Mouse (Mus musculus) midbrain, postnatal 0 days (tissue): Measurements from ENCODE around the gene Prss48. TPM values are rescaled to one million over a fixed set of nuclear protein-coding genes. Genes with fewer than 3 reads are reported as not detected.
"Not testable (repeated sequence)": the region's sequence is repeated elsewhere in the genome, so short reads cannot be mapped to it uniquely, and the experiment has no call there.

Source experiments
- ATAC-seq: fragments of 200-750 bp; cut with Nextera tagmentation; 2 replicates; pipeline ENCODE4 v1.8.0; 2017; ENCODE audit warnings: moderate number of reproducible peaks, mild to moderate bottlenecking, moderate TSS enrichment, moderate library complexity; ENCODE audit not compliant: low FRiP score
- DNase-seq: peaks from one replicate; pipeline ENCODE4 v3.0.0-alpha.2; 2015; ENCODE audit warnings: low spot score
- H3K27ac ChIP-seq: fragments of 300-500 bp; sonication (generic); 2 replicates; pipeline ENCODE4 v1.5.1; 2014; ENCODE audit warnings: low read depth, mild to moderate bottlenecking, low read length, mixed read lengths
- H3K27me3 ChIP-seq: fragments of 300-500 bp; sonication (generic); 2 replicates; pipeline ENCODE4 v1.6.1; 2014; ENCODE audit warnings: low read length, control low read depth, mixed read lengths; ENCODE audit not compliant: insufficient read depth
- H3K36me3 ChIP-seq: fragments of 300-500 bp; sonication (generic); 2 replicates; pipeline ENCODE4 v1.6.1; 2014; ENCODE audit warnings: low read length, control low read depth, mixed read lengths; ENCODE audit not compliant: insufficient read depth
- H3K4me1 ChIP-seq: fragments of 300-500 bp; sonication (generic); 2 replicates; pipeline ENCODE4 v1.6.1; 2014; ENCODE audit warnings: mild to moderate bottlenecking, control low read depth, antibody characterized with exemption, low read length, mixed read lengths; ENCODE audit not compliant: insufficient read depth
- H3K4me2 ChIP-seq: fragments of 300-500 bp; sonication (generic); 2 replicates; pipeline ENCODE4 v1.6.1; 2014; ENCODE audit warnings: low read depth, mild to moderate bottlenecking, low read length, mixed read lengths; ENCODE audit not compliant: poor library complexity, severe bottlenecking
- H3K4me3 ChIP-seq: fragments of 300-500 bp; sonication (generic); 2 replicates; pipeline ENCODE4 v1.5.1; 2014; ENCODE audit warnings: low read depth, mild to moderate bottlenecking, low read length, moderate library complexity
- H3K9ac ChIP-seq: fragments of 300-500 bp; sonication (generic); replicated peaks from 2 replicates; pipeline ENCODE4 v1.6.1; 2014; ENCODE audit warnings: mild to moderate bottlenecking, low read length, moderate library complexity, mixed read lengths; ENCODE audit not compliant: poor library complexity, severe bottlenecking
- H3K9me3 ChIP-seq: fragments of 300-500 bp; sonication (generic); 2 replicates; pipeline ENCODE4 v1.6.1; 2016; ENCODE audit warnings: low read length, control low read depth
- CTCF ChIP-seq: IDR thresholded peaks from 2 replicates; pipeline ENCODE4 v1.5.1; 2016; ENCODE audit warnings: antibody characterized with exemption, mild to moderate bottlenecking
- WGBS: fragments of 180-500 bp; shearing (Covaris S2); extraction: QIAGEN DNeasy Blood & Tissue Kit; methylation state at CpG from one replicate; pipeline ENCODE4 v1.1.7; 2014; 5-methylcytosine and 5-hydroxymethylcytosine counted together
- polyA plus RNA-seq: library from polyadenylated mRNA; unstranded; fragments of >200 nt; fragmentation: Nextera tagmentation; extraction: Ambion mirVana; gene quantifications from 2 replicates; pipeline ENCODE4 v1.2.1, GENCODE M21; 2015
- total RNA-seq: library from RNA; depleted of rRNA; stranded (reverse); fragments of >200 nt; gene quantifications from 2 replicates; pipeline ENCODE4 v1.2.3, GENCODE M21; 2014

Gene Prss48
- total and polyA plus RNA-seq, 2 experiments from 2014 or later, result not detected

DNA sequence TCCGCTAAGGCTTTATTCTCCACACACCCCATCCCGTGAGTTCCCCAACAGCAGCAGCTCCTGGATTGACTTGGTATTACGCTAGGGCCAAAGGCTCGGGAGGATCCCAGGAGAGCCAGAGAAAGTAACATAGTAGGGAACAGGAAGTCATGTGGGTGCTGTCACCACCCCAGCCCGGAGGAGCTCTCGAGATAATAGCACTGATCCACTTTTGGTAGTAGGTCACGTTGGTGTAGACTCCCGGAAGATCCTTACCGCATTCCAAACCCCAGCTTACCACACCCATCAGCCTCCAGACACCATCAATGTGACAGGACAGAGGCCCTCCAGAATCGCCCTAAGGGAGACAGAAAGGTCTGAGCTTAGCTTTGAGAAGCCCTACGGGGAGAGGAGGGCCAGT, 8.5 kb downstream of the Prss48 start:
- Histone ChIP-seq H3K9ac (no peak overlapping the region), H3K4me2 (no peak overlapping the region), H3K4me3 (no peak overlapping the region), H3K4me1 (no peaks in the 10 kb centered on the region), H3K27me3 (no peaks in the 10 kb centered on the region), H3K9me3 (no peaks in the 10 kb centered on the region), H3K27ac (no peak overlapping the region), H3K36me3 (no peaks in the 10 kb centered on the region)
- WGBS, result 82% methylated on average over 11 of the region's 11 CpGs
- DNase-seq (no peak), ATAC-seq (no peak)
- TF ChIP-seq CTCF, result no peak

DNA sequence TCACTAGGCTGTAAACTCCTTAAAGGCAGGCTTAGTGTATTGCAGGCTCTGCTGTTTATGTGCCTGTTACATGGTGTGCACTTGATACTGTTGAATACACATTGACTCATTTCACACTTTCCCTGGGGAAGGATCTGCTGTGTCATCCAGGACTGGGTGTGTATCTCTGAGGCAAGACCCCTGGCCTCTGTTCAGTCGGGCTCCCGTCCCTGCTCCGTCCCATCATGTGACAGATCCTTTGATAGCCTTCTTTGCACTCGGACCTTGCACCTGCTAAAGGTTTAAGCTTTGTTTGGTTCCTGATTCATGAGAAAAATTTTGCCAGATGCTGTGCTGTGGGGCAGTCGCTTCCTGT, 10.5 kb downstream of the Prss48 start:
- TF ChIP-seq CTCF, result no peak
- Histone ChIP-seq H3K4me3 (no peak overlapping the region), H3K4me1 (no peaks in the 10 kb centered on the region), H3K27me3 (no peaks in the 10 kb centered on the region), H3K9me3 (no peaks in the 10 kb centered on the region), H3K27ac (no peak overlapping the region), H3K4me2 (no peak overlapping the region), H3K36me3 (no peaks in the 10 kb centered on the region), H3K9ac (no peak overlapping the region)
- no peak for ATAC-seq
- no peak for DNase-seq
- 61% methylated on average over 5 of the region's 5 CpGs for WGBS

- TF ChIP-seq CTCF, result no peak
- H3K4me2 ChIP-seq, result no peak overlapping the region
- 60% methylated on average over 6 of the region's 6 CpGs for WGBS
These were observed 11.0 kb downstream of the Prss48 start for GRCm38 (mm10) chr3:85991140-85991801.

DNA sequence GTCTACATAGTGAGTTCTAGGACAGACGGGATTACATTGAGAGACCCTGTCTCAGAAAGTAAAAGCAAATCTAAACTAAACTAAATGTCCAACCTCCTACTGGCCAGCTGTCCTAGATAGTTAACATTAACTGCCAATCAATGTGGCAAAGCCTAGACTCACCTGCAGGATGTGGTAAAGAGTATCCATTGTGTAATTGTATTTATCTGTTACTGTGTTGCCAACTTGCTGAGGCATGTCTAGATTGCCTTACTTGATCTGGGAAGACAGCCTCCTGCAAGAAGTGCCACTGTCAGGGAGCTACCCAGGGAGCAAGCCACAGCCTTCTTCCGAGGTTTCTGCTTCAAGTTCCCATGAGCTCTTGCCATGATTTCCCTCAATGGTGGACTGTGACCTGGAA, 15.1 kb downstream of the Prss48 start:
- Histone ChIP-seq H3K27ac (no peak overlapping the region), H3K9ac (no peak overlapping the region), H3K4me3 (no peak overlapping the region), H3K9me3 (no peaks in the 10 kb centered on the region), H3K4me1 (no peaks in the 10 kb centered on the region), H3K36me3 (no peaks in the 10 kb centered on the region), H3K27me3 (no peaks in the 10 kb centered on the region), H3K4me2 (no peak overlapping the region)
- ATAC-seq (no peak), DNase-seq (no peak)
- WGBS, result 89% methylated on average over 2 of the region's 2 CpGs
- TF ChIP-seq CTCF, result no peak

More at GRCm38 (mm10) chr3:85991140-85991801, 11.0 kb downstream of the Prss48 start:
- Histone ChIP-seq H3K27ac (no peak overlapping the region), H3K9ac (no peak overlapping the region), H3K4me1 (no peaks in the 10 kb centered on the region), H3K36me3 (no peaks in the 10 kb centered on the region), H3K27me3 (no peaks in the 10 kb centered on the region), H3K4me3 (no peak overlapping the region), H3K9me3 (no peaks in the 10 kb centered on the region)
- ATAC-seq, result no peak
- DNase-seq, result no peak

- Histone ChIP-seq H3K36me3 (no peaks in the 10 kb centered on the region), H3K9me3 (no peaks in the 10 kb centered on the region), H3K4me3 (no peak overlapping the region), H3K4me1 (no peaks in the 10 kb centered on the region), H3K9ac (no peak overlapping the region), H3K27me3 (no peaks in the 10 kb centered on the region), H3K27ac (no peak overlapping the region), H3K4me2 (no peak overlapping the region)
- no peak for DNase-seq
- WGBS, result 93% methylated on average over 6 of the region's 6 CpGs
- TF ChIP-seq CTCF, result no peak
- ATAC-seq, result no peak
These were observed 17.8 kb downstream of the Prss48 start for GRCm38 (mm10) chr3:85984537-85984936.

DNA sequence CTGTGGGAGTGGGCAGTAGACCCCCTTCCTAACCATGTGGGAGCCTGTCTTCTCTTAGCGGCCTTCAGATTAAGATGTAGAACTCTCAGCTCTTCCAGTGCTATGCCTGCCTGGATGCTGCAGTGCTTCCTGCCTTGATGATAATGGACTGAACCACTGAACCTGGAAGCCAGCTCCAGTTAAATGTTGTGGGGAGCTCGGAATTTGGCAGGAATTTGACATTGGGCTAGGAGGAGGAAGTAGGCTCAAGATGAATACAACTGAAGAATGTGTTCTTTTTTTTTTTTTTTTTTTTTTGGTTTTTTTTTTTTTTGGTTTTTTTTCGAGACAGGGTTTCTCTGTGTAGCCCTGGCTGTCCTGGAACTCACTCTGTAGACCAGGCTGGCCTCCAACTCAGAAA, 20.5 kb downstream of the Prss48 start:
- WGBS, result 85% methylated on average over 3 of the region's 3 CpGs
- not testable (repeated sequence) for H3K27me3 ChIP-seq, H3K27ac ChIP-seq, H3K36me3 ChIP-seq, H3K4me2 ChIP-seq, ATAC-seq, H3K4me3 ChIP-seq, H3K9me3 ChIP-seq, H3K4me1 ChIP-seq, DNase-seq, H3K9ac ChIP-seq
